Mouse (Mus musculus) kidney, adult 2 months (tissue): ENCODE measurements around the gene Per3.

Source experiments
- CTCF ChIP-seq: fragments of 200-500 bp; conservative IDR thresholded peaks from 2 replicates; pipeline ENCODE4 v1.5.1; 2011; ENCODE audit warnings: low read depth, mild to moderate bottlenecking, control low read depth, low read length, moderate library complexity, mixed read lengths; ENCODE audit not compliant: insufficient read depth, insufficient read length
- POLR2A ChIP-seq: fragments of 200-500 bp; IDR thresholded peaks from one replicate; pipeline ENCODE4 v1.6.1; 2011; ENCODE audit warnings: low read depth, low read length, control low read depth

DNA sequence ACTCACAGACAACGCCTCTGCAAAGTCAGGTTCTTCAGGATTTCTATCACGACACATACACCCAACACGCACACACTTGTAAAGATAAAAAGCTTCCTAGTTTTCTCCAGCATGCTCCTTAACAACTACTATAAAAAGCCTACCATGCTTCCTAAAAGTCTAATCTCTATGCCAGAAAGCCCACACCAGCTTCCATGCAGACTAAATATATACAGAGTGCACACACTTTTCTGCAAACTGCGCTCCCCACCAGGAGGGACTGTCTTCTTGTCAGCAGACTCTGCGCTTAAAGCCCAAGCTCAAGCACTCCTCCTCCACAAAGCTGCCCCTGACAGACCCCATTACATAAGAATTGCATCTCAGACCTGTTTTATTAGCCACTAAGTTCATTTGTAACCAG lies 3.0 kb downstream of the Per3 start:
- TF ChIP-seq CTCF: no peak
- TF ChIP-seq POLR2A: no peak
